Comparison of ENCODE assay signal across 8 mouse cellular contexts in the genomic region with DNA sequence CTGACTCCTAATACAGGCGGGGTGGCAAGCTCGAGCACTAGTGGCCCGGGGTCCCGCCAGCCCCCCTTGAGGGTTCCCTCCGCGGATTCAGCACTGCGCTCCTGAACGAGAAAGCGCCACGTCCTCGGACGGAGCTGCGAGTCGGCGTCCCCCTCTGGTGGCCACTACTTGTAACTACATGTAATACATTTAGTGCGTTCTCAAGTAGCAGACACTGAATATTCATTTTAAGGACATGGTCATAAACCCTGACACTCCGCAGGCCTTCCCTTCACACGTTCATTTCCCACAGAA. TPM values are rescaled to one million over a fixed set of nuclear protein-coding genes. Genes with fewer than 3 reads are reported as not detected.
DNase-seq lines count a peak whose midpoint lies in the region; ATAC-seq and TF ChIP-seq lines count a peak whose summit lies in the region.

No protein-coding gene starts in this region.

- no peak overlapping the region for H3ac ChIP-seq in myocyte (ENCODE audit: control insufficient read depth, insufficient read length)

- peak overlapping the region; percentile 62 for H3K4me2 ChIP-seq in liver, embryonic 11.5 days
- H3K4me2 ChIP-seq in myocyte (ENCODE audit: low read depth), result peak overlapping the region; percentile 37
- peak overlapping the region; percentile 66 for H3K4me2 ChIP-seq in stomach, embryonic 15.5 days

- peak overlapping the region; percentile 22; the same call in 1 of the 2 replicates for H3K4me3 ChIP-seq in liver, embryonic 11.5 days (ENCODE audit: low read depth, low read length)
- H3K4me3 ChIP-seq in myocyte, result no peak overlapping the region
- peak overlapping the region; percentile 24 for H3K4me3 ChIP-seq in stomach, embryonic 15.5 days (replicated peaks)

- no peaks in the 10 kb centered on the region for H3K9me3 ChIP-seq in liver, embryonic 11.5 days (ENCODE audit: control insufficient read depth, low read length)
- no peaks in the 10 kb centered on the region for H3K9me3 ChIP-seq in stomach, embryonic 15.5 days

- H3K36me3 ChIP-seq in liver, embryonic 11.5 days (ENCODE audit: control insufficient read depth, insufficient read depth, low read length), result no peaks in the 10 kb centered on the region
- H3K36me3 ChIP-seq in myocyte (ENCODE audit: control insufficient read depth, insufficient read depth), result no peaks in the 10 kb centered on the region
- no peaks in the 10 kb centered on the region for H3K36me3 ChIP-seq in stomach, embryonic 15.5 days

- DNase-seq in urinary bladder, postnatal 25 days (ENCODE audit: low spot score), result peak; percentile 61
- no peak for DNase-seq in urinary bladder, adult 2 months (ENCODE audit: low spot score)
- peak; percentile 89 for DNase-seq in embryo, embryonic 11 days
- peak; percentile 61 to 76 for DNase-seq in heart, adult 18-20 months
- DNase-seq in kidney, adult 18-20 months, result peak; percentile 60
- DNase-seq in liver, embryonic 11.5 days (ENCODE audit: low spot score), result peak; percentile 69

- no peaks in the 10 kb centered on the region; the same call in 1 of the 2 replicates for H3K4me1 ChIP-seq in liver, embryonic 11.5 days (replicated peaks; ENCODE audit: control insufficient read depth, insufficient read depth, low read length)
- H3K4me1 ChIP-seq in stomach, embryonic 15.5 days, result 0 out of 2 replicates have a peak, but pooled peaks cover 3% of the 10 kb centered on the region

- H3K9ac ChIP-seq in liver, embryonic 11.5 days (ENCODE audit: low read depth, low read length), result no peak overlapping the region
- H3K9ac ChIP-seq in stomach, embryonic 15.5 days, result no peak overlapping the region

- H3K27me3 ChIP-seq in liver, embryonic 11.5 days (replicated peaks; ENCODE audit: control insufficient read depth, insufficient read depth, low read length), result peaks cover 22% of the 10 kb centered on the region
- H3K27me3 ChIP-seq in myocyte (ENCODE audit: control insufficient read depth, insufficient read depth, insufficient read length), result peaks cover 5% of the 10 kb centered on the region
- no peaks in the 10 kb centered on the region for H3K27me3 ChIP-seq in stomach, embryonic 15.5 days (replicated peaks)

- TF ChIP-seq POLR2A in myocyte (IDR thresholded peaks at IDR 0.05; ENCODE audit: insufficient read length, low read depth), result no peak

- no peak for ATAC-seq in liver, embryonic 11.5 days (replicated peaks; ENCODE audit: low FRiP score)
- ATAC-seq in stomach, embryonic 15.5 days (ENCODE audit: insufficient read depth, low FRiP score, low read depth), result 0 out of 2 replicates have a peak, but pooled peaks have one; percentile 36

- no peak overlapping the region for H3K27ac ChIP-seq in liver, embryonic 11.5 days (ENCODE audit: low read depth, low read length)
- H3K27ac ChIP-seq in stomach, embryonic 15.5 days, result no peak overlapping the region

- under 1% methylated on average over 18 of the region's 18 CpGs for WGBS in liver, embryonic 11.5 days
- WGBS in stomach, embryonic 15.5 days, result under 1% methylated on average over 18 of the region's 18 CpGs

- H3K79me2 ChIP-seq in myocyte (ENCODE audit: control insufficient read depth, insufficient read depth), result no peaks in the 10 kb centered on the region

TF ChIP-seq in myocyte, 11 proteins besides CTCF, POLR2A, EP300 and RAD21:
- TF ChIP-seq TCF12 (IDR thresholded peaks at IDR 0.05; ENCODE audit: insufficient read depth, poor library complexity, severe bottlenecking), result no peak
- TF ChIP-seq CEBPB (IDR thresholded peaks at IDR 0.05; ENCODE audit: insufficient read depth, poor library complexity, severe bottlenecking), result no peak
- TF ChIP-seq SRF (IDR thresholded peaks at IDR 0.05; ENCODE audit: control insufficient read depth, insufficient read length, low read depth), result no peak
- no peak for TF ChIP-seq USF1 (IDR thresholded peaks at IDR 0.05; ENCODE audit: low read depth)
- TF ChIP-seq MYOD1 (IDR thresholded peaks at IDR 0.05; ENCODE audit: control insufficient read depth in 1 of 3, insufficient read length in 2 of 3, low read depth in 2 of 3), result no peak
- no peak for TF ChIP-seq MYOG (IDR thresholded peaks at IDR 0.05; ENCODE audit: control insufficient read depth in 1 of 3, insufficient read depth in 1 of 3, insufficient read length in 2 of 3, low read depth in 2 of 3)
- TF ChIP-seq POLR2AphosphoS2 (IDR thresholded peaks at IDR 0.05; ENCODE audit: insufficient read length, low read depth), result no peak

RNA-seq across cellular contexts. Expression of gene Nags, which starts 6.9 kb away (rescaled TPM):
- polyA plus RNA-seq in urinary bladder, adult 2 months (2012; rRNA removed), result 0.07 and 0.15 TPM in 2 replicates
- under 1 TPM in 1 of 2 experiments, not detected in 1; 0.13 TPM for total RNA-seq in heart, adult 18-20 months (2021)
- 4.9 and 5.1 TPM in 2 replicates for polyA plus RNA-seq in liver, embryonic 11.5 days (2014; fragmentation: Nextera tagmentation; extraction: Ambion mirVana)
- not detected for polyA plus RNA-seq in myocyte (2012; fragmentation: generic; extraction: Trizol)
- 6.2 and 6.5 TPM in 2 replicates for polyA plus RNA-seq in stomach, embryonic 15.5 days (2015; fragmentation: Nextera tagmentation; extraction: Ambion mirVana)

RNA-seq across cellular contexts. Expression of gene Tmem101, which starts 17.8 kb away (rescaled TPM):
- polyA plus RNA-seq in urinary bladder, adult 2 months (2012; rRNA removed), result 15.0 and 17.4 TPM in 2 replicates
- 10 to 100 TPM; 14.1 to 14.9 TPM for total RNA-seq in heart, adult 18-20 months (2021)
- 25.7 and 26.0 TPM in 2 replicates for polyA plus RNA-seq in liver, embryonic 11.5 days (2014; fragmentation: Nextera tagmentation; extraction: Ambion mirVana)
- 37.7 TPM for polyA plus RNA-seq in myocyte (2012; fragmentation: generic; extraction: Trizol)
- polyA plus RNA-seq in stomach, embryonic 15.5 days (2015; fragmentation: Nextera tagmentation; extraction: Ambion mirVana), result 28.0 and 28.3 TPM in 2 replicates

RNA-seq across cellular contexts. Expression of gene Pyy, which starts 30.8 kb away (rescaled TPM):
- not detected in 2 replicates for polyA plus RNA-seq in urinary bladder, adult 2 months (2012; rRNA removed)
- not detected for total RNA-seq in heart, adult 18-20 months (2021)
- 1.0 and 2.4 TPM in 2 replicates for polyA plus RNA-seq in liver, embryonic 11.5 days (2014; fragmentation: Nextera tagmentation; extraction: Ambion mirVana)
- not detected for polyA plus RNA-seq in myocyte (2012; fragmentation: generic; extraction: Trizol)
- 65.1 and 89.6 TPM in 2 replicates for polyA plus RNA-seq in stomach, embryonic 15.5 days (2015; fragmentation: Nextera tagmentation; extraction: Ambion mirVana)

RNA-seq across cellular contexts. Expression of gene Ppy, which starts 37.3 kb away (rescaled TPM):
- polyA plus RNA-seq in urinary bladder, adult 2 months (2012; rRNA removed), result 0.19 and 0.51 TPM in 2 replicates
- not detected for total RNA-seq in heart, adult 18-20 months (2021)
- polyA plus RNA-seq in liver, embryonic 11.5 days (2014; fragmentation: Nextera tagmentation; extraction: Ambion mirVana), result not detected in 2 replicates
- not detected for polyA plus RNA-seq in myocyte (2012; fragmentation: generic; extraction: Trizol)
- polyA plus RNA-seq in stomach, embryonic 15.5 days (2015; fragmentation: Nextera tagmentation; extraction: Ambion mirVana), result 4.8 and 7.6 TPM in 2 replicates

RNA-seq across cellular contexts. Expression of gene Lsm12, which starts 46.7 kb away (rescaled TPM):
- polyA plus RNA-seq in urinary bladder, adult 2 months (2012; rRNA removed), result 29.9 and 32.4 TPM in 2 replicates
- total RNA-seq in heart, adult 18-20 months (2021), result 10 to 100 TPM; 45.5 to 50.6 TPM
- 80.1 and 83.2 TPM in 2 replicates for polyA plus RNA-seq in liver, embryonic 11.5 days (2014; fragmentation: Nextera tagmentation; extraction: Ambion mirVana)
- polyA plus RNA-seq in myocyte (2012; fragmentation: generic; extraction: Trizol), result 33.1 TPM
- 110 and 112 TPM in 2 replicates for polyA plus RNA-seq in stomach, embryonic 15.5 days (2015; fragmentation: Nextera tagmentation; extraction: Ambion mirVana)

Comparison
In these comparisons a context has a peak if more than half of its experiments do, and no peak if none do; other contexts are left out.
1. RNA of gene Pyy, which starts 30.8 kb away (polyA plus RNA-seq): 65.1 to 89.6 TPM in stomach, embryonic 15.5 days; 1.0 to 2.4 TPM in liver, embryonic 11.5 days, not detected in urinary bladder, adult 2 months and not detected in myocyte (single experiment); every median in the first group is over 10 times any median in the second.
2. Peak in every context shown above with its lines, with median percentiles within 50 percentile points of each other: H3K4me2 ChIP-seq.